Mouse (Mus musculus) lung, embryonic 16.5 days (tissue): ENCODE measurements around the gene Cryba4. TPM values are rescaled to one million over a fixed set of nuclear protein-coding genes. Genes with fewer than 3 reads are reported as not detected.

Source experiments
- ATAC-seq: fragments of 200-750 bp; cut with Nextera tagmentation; 2 replicates; pipeline ENCODE4 v1.8.0; 2017; ENCODE audit warnings: low read depth, mild to moderate bottlenecking, moderate library complexity
- H3K27ac ChIP-seq: fragments of 300-500 bp; sonication (generic); 2 replicates; pipeline ENCODE4 v1.5.1; 2014; ENCODE audit warnings: mild to moderate bottlenecking, control low read depth, low read length
- H3K27me3 ChIP-seq: fragments of 300-500 bp; sonication (generic); 2 replicates; pipeline ENCODE4 v1.6.1; 2014; ENCODE audit warnings: low read depth, low read length, mixed read lengths; ENCODE audit not compliant: control insufficient read depth, insufficient read depth
- H3K36me3 ChIP-seq: fragments of 300-500 bp; sonication (generic); 2 replicates; pipeline ENCODE4 v1.6.1; 2014; ENCODE audit warnings: low read length; ENCODE audit not compliant: control insufficient read depth, insufficient read depth
- H3K4me1 ChIP-seq: fragments of 300-500 bp; sonication (generic); replicated peaks from 2 replicates; pipeline ENCODE4 v1.6.1; 2014; ENCODE audit warnings: low read length, mixed read lengths; ENCODE audit not compliant: control insufficient read depth, insufficient read depth
- H3K4me2 ChIP-seq: fragments of 300-500 bp; sonication (generic); 2 replicates; pipeline ENCODE4 v1.6.1; 2014; ENCODE audit warnings: low read depth, low read length, control low read depth
- H3K4me3 ChIP-seq: fragments of 300-500 bp; sonication (generic); 2 replicates; pipeline ENCODE4 v1.5.1; 2014; ENCODE audit warnings: mild to moderate bottlenecking, low read length, control low read depth
- H3K9ac ChIP-seq: fragments of 300-500 bp; sonication (generic); 2 replicates; pipeline ENCODE4 v1.6.1; 2014; ENCODE audit warnings: low read length, control low read depth
- H3K9me3 ChIP-seq: fragments of 300-500 bp; sonication (generic); 2 replicates; pipeline ENCODE4 v1.6.1; 2016; ENCODE audit warnings: low read length; ENCODE audit not compliant: control insufficient read depth
- WGBS: fragments of 180-500 bp; shearing (Covaris S2); extraction: QIAGEN DNeasy Blood & Tissue Kit; methylation state at CpG from one replicate; pipeline ENCODE4 v1.1.7; 2014; 5-methylcytosine and 5-hydroxymethylcytosine counted together
- polyA plus RNA-seq: library from polyadenylated mRNA; unstranded; fragments of >200 nt; fragmentation: Nextera tagmentation; extraction: Ambion mirVana; gene quantifications from 2 replicates; pipeline ENCODE4 v1.2.1, GENCODE M21; 2015

The Cryba4 gene
- polyA plus RNA-seq, 1 experiment from 2014 or later = 0.84 TPM

DNA sequence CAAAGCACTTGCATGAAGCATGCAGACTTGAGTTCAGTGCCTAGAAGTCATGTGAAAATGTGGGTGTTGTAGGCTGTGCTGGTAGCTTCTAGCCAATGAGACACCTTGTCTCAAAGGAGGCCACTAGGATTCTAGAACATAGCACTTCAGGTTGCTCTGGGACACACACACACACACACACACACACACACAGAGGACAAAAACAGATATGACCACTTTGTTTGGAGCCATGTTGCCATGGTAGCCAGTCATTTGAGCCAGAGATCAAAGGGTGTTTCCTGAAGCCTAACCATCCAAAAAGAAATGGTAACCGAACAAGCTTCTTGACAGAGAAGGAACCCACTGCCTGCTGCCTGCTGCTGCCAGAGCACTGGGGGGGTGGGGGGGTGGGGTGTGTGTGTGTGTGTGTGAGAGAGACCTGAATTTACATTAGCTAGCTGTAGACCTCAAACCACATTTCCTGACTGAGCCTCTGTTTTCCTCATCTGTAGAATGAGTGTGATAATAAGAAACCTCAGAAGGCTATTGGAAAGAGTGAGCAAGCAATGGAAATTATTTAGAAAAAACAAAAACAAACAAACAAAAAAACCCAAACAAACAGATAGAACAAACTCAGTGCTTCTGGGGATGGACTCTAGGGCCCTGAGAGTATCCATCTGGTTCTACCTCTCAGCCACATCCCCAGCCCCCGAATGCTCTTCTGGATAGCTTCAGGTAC, 21.6 kb upstream of the Cryba4 start:
- Histone ChIP-seq H3K4me1 (peaks cover 14% of the 10 kb centered on the region), H3K9ac (no peak overlapping the region), H3K9me3 (no peaks in the 10 kb centered on the region), H3K4me2 (no peak overlapping the region), H3K27ac (no peak overlapping the region), H3K4me3 (no peak overlapping the region), H3K36me3 (no peaks in the 10 kb centered on the region), H3K27me3 (peaks cover 6% of the 10 kb centered on the region; the same call in 1 of the 2 replicates)
- 48% methylated on average over 2 of the region's 2 CpGs for WGBS
- no peak for ATAC-seq

DNA sequence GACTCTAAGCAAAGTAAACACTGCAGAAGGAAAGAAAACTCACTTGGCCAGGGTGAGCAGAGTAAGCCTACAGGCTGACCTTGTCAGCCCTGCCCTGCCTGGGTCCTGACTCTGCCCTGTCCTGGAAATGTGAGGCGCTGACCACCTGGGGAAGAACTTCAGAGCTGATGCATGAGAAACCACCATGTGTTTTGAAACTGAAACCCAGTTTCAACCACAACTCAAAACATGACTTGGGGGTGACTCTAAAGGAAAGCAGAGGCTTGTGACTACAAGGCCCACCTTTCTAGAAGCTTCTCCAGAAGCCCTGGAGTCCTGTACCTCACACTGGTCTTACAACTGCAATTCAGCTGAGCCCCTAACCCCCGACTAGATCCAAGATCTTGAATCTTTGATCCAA, 20.6 kb upstream of the Cryba4 start:
- Histone ChIP-seq H3K4me3 (no peak overlapping the region), H3K4me2 (no peak overlapping the region), H3K36me3 (no peaks in the 10 kb centered on the region), H3K27ac (no peak overlapping the region), H3K9ac (no peak overlapping the region), H3K27me3 (peaks cover 13% of the 10 kb centered on the region), H3K9me3 (no peaks in the 10 kb centered on the region), H3K4me1 (peaks cover 9% of the 10 kb centered on the region)
- no peak for ATAC-seq
- WGBS = 44% methylated on average over 2 of the region's 2 CpGs

DNA sequence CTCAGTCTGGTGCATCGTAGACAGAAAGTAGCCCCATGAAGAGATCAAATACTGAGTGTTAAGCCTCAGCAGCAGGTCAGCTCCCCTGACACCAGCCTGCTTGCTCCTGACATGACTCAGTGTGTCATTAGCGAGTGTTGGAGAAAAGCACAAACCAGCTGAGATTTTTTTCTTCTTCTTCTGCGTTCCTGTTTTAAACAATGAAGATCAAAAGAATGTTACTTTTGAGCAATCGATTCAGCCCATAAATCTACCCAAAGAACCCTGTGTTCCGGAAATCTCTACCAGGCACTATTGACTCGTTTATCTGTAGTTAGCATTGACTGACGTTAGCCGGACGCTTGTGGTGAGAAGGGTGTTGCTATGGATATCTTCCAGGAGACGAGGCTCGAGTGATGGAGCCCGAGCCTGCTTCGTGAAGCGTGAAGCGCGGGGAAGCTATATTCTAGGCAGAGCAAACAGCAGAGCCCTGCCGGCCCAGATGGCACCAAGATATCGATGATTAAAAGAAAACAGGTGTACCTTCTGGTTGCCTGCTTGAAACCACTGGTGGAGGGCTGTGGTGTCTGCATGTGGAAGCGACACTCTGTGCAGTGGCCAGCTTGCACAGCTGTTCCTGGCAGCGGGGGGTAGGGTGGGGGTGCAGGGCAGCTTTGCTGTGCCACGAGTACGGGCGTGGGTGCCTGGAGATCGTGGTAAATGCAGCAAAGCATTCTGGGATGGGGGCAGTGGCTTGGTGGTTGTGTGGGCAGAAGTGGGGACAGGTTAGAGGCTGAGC, 18.6 kb upstream of the Cryba4 start:
- H3K4me3 ChIP-seq = no peak overlapping the region
- H3K9ac ChIP-seq = no peak overlapping the region
- ATAC-seq = no peak
- H3K4me1 ChIP-seq = peaks cover 3% of the 10 kb centered on the region; the same call in 1 of the 2 replicates
- H3K36me3 ChIP-seq = no peaks in the 10 kb centered on the region
- peaks cover 13% of the 10 kb centered on the region for H3K27me3 ChIP-seq
- WGBS = 32% methylated on average over 24 of the region's 24 CpGs
- no peaks in the 10 kb centered on the region for H3K9me3 ChIP-seq
- no peak overlapping the region for H3K4me2 ChIP-seq
- H3K27ac ChIP-seq = no peak overlapping the region

DNA sequence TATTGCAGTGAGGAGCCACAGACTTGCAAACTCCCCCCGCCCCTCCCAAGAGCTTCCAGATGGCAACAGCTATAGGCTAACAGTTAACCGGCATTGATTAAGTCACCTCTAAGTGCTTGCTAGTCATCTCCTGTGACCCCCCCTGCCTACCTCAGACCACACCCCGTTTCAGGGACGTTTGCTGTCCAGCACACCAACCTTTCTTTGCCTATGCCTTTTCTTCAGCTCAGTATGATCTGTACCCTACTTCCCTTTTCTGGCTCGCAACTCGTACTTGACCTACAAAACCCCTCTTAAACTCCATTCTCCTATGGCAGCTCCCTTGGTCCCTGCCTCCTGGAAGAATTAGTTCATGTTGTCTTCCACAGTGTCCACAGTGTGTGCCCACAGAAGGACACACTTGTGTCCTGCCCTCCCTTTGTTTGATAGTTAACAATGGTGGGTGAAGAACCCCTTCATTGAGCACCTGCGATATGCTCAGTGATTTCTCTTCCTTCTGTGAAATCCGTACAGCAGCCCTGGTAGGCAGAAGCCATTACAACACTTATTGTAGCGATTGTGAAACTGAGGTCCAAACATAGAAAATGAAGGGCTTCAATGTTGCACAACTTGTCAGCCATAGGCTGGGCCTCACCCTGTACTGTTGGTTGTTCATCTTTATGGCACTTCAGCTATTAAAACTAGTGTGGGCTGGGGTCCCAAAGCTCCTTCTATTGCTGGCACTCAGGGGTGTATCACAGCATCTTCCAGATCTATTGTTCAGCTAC, 13.9 kb upstream of the Cryba4 start:
- no peak overlapping the region for H3K4me2 ChIP-seq
- no peak overlapping the region for H3K4me3 ChIP-seq
- H3K36me3 ChIP-seq = no peaks in the 10 kb centered on the region
- no peak overlapping the region for H3K9ac ChIP-seq
- H3K9me3 ChIP-seq = no peaks in the 10 kb centered on the region
- H3K27me3 ChIP-seq = peaks cover 13% of the 10 kb centered on the region
- H3K27ac ChIP-seq = no peak overlapping the region
- ATAC-seq = peak; percentile 22; the same call in 1 of the 2 replicates
- WGBS = 48% methylated on average over 9 of the region's 9 CpGs
- no peaks in the 10 kb centered on the region for H3K4me1 ChIP-seq

DNA sequence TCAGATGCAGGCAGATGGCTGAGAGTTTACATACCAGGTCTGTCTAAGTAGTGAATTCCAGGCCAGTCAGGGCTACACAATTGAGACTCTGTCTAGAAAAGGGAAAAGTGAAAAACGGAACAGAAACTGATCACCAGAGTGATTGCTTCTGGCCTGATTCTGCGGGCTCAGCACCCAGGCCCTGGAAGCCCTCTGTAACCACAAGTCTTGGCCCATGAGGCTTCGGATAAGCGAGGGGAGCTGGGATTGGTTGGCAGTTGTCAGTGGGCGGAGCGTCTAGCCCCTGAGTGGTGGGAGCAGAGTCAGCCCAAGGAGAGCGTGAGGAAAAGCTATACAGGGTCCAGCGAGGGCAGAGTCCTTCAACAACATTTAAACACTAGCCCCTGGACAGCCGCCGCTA, 13.2 kb upstream of the Cryba4 start:
- Histone ChIP-seq H3K27me3 (peaks cover 13% of the 10 kb centered on the region), H3K4me2 (no peak overlapping the region), H3K36me3 (no peaks in the 10 kb centered on the region), H3K4me3 (no peak overlapping the region), H3K27ac (no peak overlapping the region), H3K9ac (no peak overlapping the region), H3K4me1 (no peaks in the 10 kb centered on the region), H3K9me3 (no peaks in the 10 kb centered on the region)
- peak; percentile 58 for ATAC-seq
- 6% methylated on average over 10 of the region's 10 CpGs for WGBS

DNA sequence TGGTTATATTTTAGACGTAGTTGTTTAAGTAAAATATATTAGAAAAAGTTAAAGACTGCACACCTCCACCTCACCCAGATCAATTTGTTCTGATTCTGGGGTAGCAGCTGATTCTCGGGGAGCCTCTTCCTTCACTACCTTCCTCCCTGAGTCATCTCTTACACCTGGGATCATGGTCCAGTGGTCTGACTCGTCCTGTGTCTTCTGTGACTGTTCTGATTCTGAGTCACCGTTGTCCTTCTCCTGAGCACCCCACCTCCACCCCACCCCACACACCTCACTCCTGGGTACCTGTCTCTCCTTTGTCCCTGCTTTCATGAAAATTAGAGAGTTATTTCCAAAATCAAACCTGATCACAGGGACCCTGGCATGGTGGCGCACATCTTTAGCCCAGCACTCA, 12.8 kb upstream of the Cryba4 start:
- ATAC-seq = no peak
- H3K9me3 ChIP-seq = no peaks in the 10 kb centered on the region
- H3K36me3 ChIP-seq = no peaks in the 10 kb centered on the region
- H3K27me3 ChIP-seq = peaks cover 13% of the 10 kb centered on the region
- no peak overlapping the region for H3K4me2 ChIP-seq
- H3K4me3 ChIP-seq = no peak overlapping the region
- no peak overlapping the region for H3K9ac ChIP-seq
- 78% methylated on average over 5 of the region's 5 CpGs for WGBS
- no peak overlapping the region for H3K27ac ChIP-seq
- H3K4me1 ChIP-seq = no peaks in the 10 kb centered on the region

DNA sequence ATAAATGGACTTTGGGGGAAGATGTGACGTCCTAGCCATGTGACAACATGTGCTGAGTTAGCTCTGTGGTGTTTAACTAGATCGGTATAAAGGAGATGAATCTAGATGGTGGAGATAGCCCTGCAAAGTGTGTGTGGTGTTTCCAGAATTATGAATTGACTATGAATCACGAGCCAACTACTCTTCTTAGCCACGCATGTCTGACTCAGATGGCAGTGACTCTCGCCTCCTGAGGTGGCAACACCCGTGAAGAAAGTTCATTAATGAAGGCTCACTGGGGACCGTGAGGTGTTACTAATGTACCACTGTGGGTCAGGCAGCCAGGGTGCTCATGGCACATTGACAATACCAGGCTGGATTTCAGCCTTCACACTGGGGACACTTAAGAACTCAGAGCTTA, 11.8 kb upstream of the Cryba4 start:
- H3K27me3 ChIP-seq = peaks cover 8% of the 10 kb centered on the region
- H3K27ac ChIP-seq = no peak overlapping the region
- H3K9me3 ChIP-seq = no peaks in the 10 kb centered on the region
- no peak for ATAC-seq
- H3K4me3 ChIP-seq = no peak overlapping the region
- no peaks in the 10 kb centered on the region for H3K36me3 ChIP-seq
- H3K9ac ChIP-seq = no peak overlapping the region
- WGBS = 73% methylated on average over 7 of the region's 7 CpGs
- no peak overlapping the region for H3K4me2 ChIP-seq
- no peaks in the 10 kb centered on the region for H3K4me1 ChIP-seq

DNA sequence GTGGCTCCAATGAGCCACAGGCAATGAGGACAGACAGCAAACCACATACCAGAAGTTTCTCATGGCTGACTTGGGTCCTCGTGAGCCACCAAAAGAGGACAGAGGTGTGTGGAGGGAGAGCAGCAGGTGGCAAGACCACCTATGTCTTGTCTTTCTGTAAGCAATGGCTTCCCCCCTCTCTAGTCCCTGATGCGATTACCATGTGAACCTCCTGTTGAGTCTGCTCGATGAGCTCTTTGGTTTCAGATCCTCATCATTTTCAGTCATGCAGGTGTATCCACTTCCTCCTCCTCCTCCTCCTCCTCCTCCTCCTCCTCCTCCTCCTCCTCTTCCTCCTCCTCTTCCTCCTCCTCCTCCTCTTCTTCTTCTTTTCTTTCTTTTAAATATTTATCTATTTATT, 8.5 kb upstream of the Cryba4 start:
- 77% methylated on average over 3 of the region's 3 CpGs for WGBS
- no peak overlapping the region for H3K27ac ChIP-seq
- no peaks in the 10 kb centered on the region for H3K4me1 ChIP-seq
- H3K4me2 ChIP-seq = no peak overlapping the region
- H3K9me3 ChIP-seq = no peaks in the 10 kb centered on the region
- no peak overlapping the region for H3K4me3 ChIP-seq
- H3K9ac ChIP-seq = no peak overlapping the region
- no peaks in the 10 kb centered on the region for H3K36me3 ChIP-seq
- ATAC-seq = no peak
- no peaks in the 10 kb centered on the region; the same call in 1 of the 2 replicates for H3K27me3 ChIP-seq
